Mouse (Mus musculus): Measurements from ENCODE around the gene Klhl9.

GRCm38 (mm10) chr4:88692537-88692936 lies 29.7 kb downstream of the Klhl9 start:
- TF ChIP-seq ETS1 (IDR thresholded peaks at IDR 0.05; ENCODE audit: low read depth, low read length): no peak
- TF ChIP-seq UBTF (IDR thresholded peaks at IDR 0.05; ENCODE audit: borderline replicate concordance, insufficient read depth, low read depth, low read length): no peak
- TF ChIP-seq MAZ (IDR thresholded peaks at IDR 0.05; ENCODE audit: low read depth, low read length): no peak
- TF ChIP-seq MAX (IDR thresholded peaks at IDR 0.05; ENCODE audit: low read length): no peak
- TF ChIP-seq KAT2A (conservative IDR thresholded peaks at IDR 0.05; ENCODE audit: low read depth, low read length): no peak
- no peak for TF ChIP-seq TCF12 (IDR thresholded peaks at IDR 0.05; ENCODE audit: low read depth, low read length)
- no peak for TF ChIP-seq CHD2 (IDR thresholded peaks at IDR 0.05; ENCODE audit: low read length)
- no peak for TF ChIP-seq POLR2A (IDR thresholded peaks at IDR 0.05; ENCODE audit: control insufficient read depth in 1 of 2, insufficient read depth in 1 of 2, low read depth in 1 of 2, low read length in 2 of 2, poor library complexity in 1 of 2)
- TF ChIP-seq POLR2AphosphoS5 (IDR thresholded peaks at IDR 0.05; ENCODE audit: borderline replicate concordance, low read depth, low read length): no peak
- no peak for TF ChIP-seq TAL1 (IDR thresholded peaks at IDR 0.05; ENCODE audit: low read length)
- TF ChIP-seq CTCF (IDR thresholded peaks at IDR 0.05 in 2 of 3, conservative IDR thresholded peaks at IDR 0.05 in 1 of 3; ENCODE audit: control insufficient read depth in 1 of 3, insufficient read depth in 1 of 3, low read depth in 2 of 3, low read length in 3 of 3, poor library complexity in 1 of 3, severe bottlenecking in 1 of 3): no peak
- no peak for TF ChIP-seq GATA1 (IDR thresholded peaks at IDR 0.05; ENCODE audit: low read depth, low read length)
- TF ChIP-seq EP300 (IDR thresholded peaks at IDR 0.05; ENCODE audit: low read depth in 1 of 2, low read length in 2 of 2): no peak
- TF ChIP-seq E2F4 (IDR thresholded peaks at IDR 0.05; ENCODE audit: borderline replicate concordance, low read depth, low read length): no peak

Measured in MEL (cell line).